Mouse (Mus musculus) midbrain, embryonic 12.5 days (tissue): Measurements from ENCODE around the gene Arl15. TPM values are rescaled to one million over a fixed set of nuclear protein-coding genes. Genes with fewer than 3 reads are reported as not detected.

ENCODE experiments used
- ATAC-seq: fragments of 200-750 bp; cut with Nextera tagmentation; 2 replicates; pipeline ENCODE4 v1.8.0; 2017; ENCODE audit warnings: low read depth, moderate TSS enrichment, moderate library complexity; ENCODE audit not compliant: low FRiP score
- H3K27ac ChIP-seq: fragments of 300-500 bp; sonication (generic); replicated peaks from 2 replicates; pipeline ENCODE4 v1.5.1; 2016; ENCODE audit warnings: mild to moderate bottlenecking
- H3K27me3 ChIP-seq: fragments of 300-500 bp; sonication (generic); 2 replicates; pipeline ENCODE4 v1.6.1; 2016; ENCODE audit warnings: mild to moderate bottlenecking
- H3K36me3 ChIP-seq: fragments of 300-500 bp; sonication (generic); 2 replicates; pipeline ENCODE4 v1.6.1; 2016
- H3K4me1 ChIP-seq: fragments of 300-500 bp; sonication (generic); 2 replicates; pipeline ENCODE4 v1.6.1; 2016
- H3K4me2 ChIP-seq: fragments of 300-500 bp; sonication (generic); replicated peaks from 2 replicates; pipeline ENCODE4 v1.6.1; 2016; ENCODE audit warnings: mild to moderate bottlenecking, moderate library complexity
- H3K4me3 ChIP-seq: fragments of 300-500 bp; sonication (generic); 2 replicates; pipeline ENCODE4 v1.5.1; 2016; ENCODE audit warnings: mild to moderate bottlenecking
- H3K9ac ChIP-seq: fragments of 300-500 bp; sonication (generic); replicated peaks from 2 replicates; pipeline ENCODE4 v1.6.1; 2016; ENCODE audit warnings: mild to moderate bottlenecking, moderate library complexity
- H3K9me3 ChIP-seq: fragments of 300-500 bp; sonication (generic); 2 replicates; pipeline ENCODE4 v1.6.1; 2016; ENCODE audit warnings: mild to moderate bottlenecking
- WGBS: fragments of 180-500 bp; shearing (Covaris S2); methylation state at CpG from one replicate; pipeline ENCODE4 v1.1.7; 2016; 5-methylcytosine and 5-hydroxymethylcytosine counted together
- polyA plus RNA-seq: library from polyadenylated mRNA; unstranded; fragments of >200 nt; fragmentation: Nextera tagmentation; extraction: Ambion mirVana; gene quantifications from 2 replicates; pipeline ENCODE4 v1.2.1, GENCODE M21; 2016

The Arl15 gene
- polyA plus RNA-seq, 1 experiment from 2014 or later = 13.2 TPM

GRCm38 (mm10) chr13:113811910-113812592 lies 17.7 kb downstream of the Arl15 start:
- WGBS = 69% methylated on average over 9 of the region's 9 CpGs
- Histone ChIP-seq H3K27ac (no peak overlapping the region), H3K4me1 (peaks cover 15% of the 10 kb centered on the region)

GRCm38 (mm10) chr13:113812593-113812975 lies 18.3 kb downstream of the Arl15 start:
- Histone ChIP-seq H3K4me2 (no peak overlapping the region), H3K27me3 (no peaks in the 10 kb centered on the region), H3K4me1 (peaks cover 15% of the 10 kb centered on the region), H3K27ac (no peak overlapping the region), H3K4me3 (no peak overlapping the region), H3K9me3 (no peaks in the 10 kb centered on the region), H3K36me3 (no peaks in the 10 kb centered on the region), H3K9ac (no peak overlapping the region)
- WGBS = 87% methylated on average over 6 of the region's 6 CpGs
- no peak for ATAC-seq

More at GRCm38 (mm10) chr13:113811910-113812592, 17.7 kb downstream of the Arl15 start:
- H3K36me3 ChIP-seq = no peaks in the 10 kb centered on the region
- no peak for ATAC-seq
- H3K27me3 ChIP-seq = no peaks in the 10 kb centered on the region
- H3K9me3 ChIP-seq = no peaks in the 10 kb centered on the region
- H3K4me2 ChIP-seq = no peak overlapping the region
- H3K4me3 ChIP-seq = no peak overlapping the region
- no peak overlapping the region for H3K9ac ChIP-seq

- no peak overlapping the region for H3K4me3 ChIP-seq
- no peak overlapping the region for H3K4me2 ChIP-seq
- H3K9ac ChIP-seq = no peak overlapping the region
- ATAC-seq = no peak
- H3K9me3 ChIP-seq = no peaks in the 10 kb centered on the region
- WGBS = 86% methylated on average over 8 of the region's 8 CpGs
- no peaks in the 10 kb centered on the region for H3K27me3 ChIP-seq
- H3K27ac ChIP-seq = no peak overlapping the region
- no peaks in the 10 kb centered on the region for H3K36me3 ChIP-seq
- H3K4me1 ChIP-seq = peaks cover 15% of the 10 kb centered on the region
These were observed 19.8 kb downstream of the Arl15 start for GRCm38 (mm10) chr13:113814121-113814520.

- H3K4me3 ChIP-seq = no peak overlapping the region
- ATAC-seq = no peak
- no peaks in the 10 kb centered on the region for H3K27me3 ChIP-seq
- H3K4me1 ChIP-seq = peaks cover 15% of the 10 kb centered on the region
- no peaks in the 10 kb centered on the region for H3K36me3 ChIP-seq
- H3K9me3 ChIP-seq = no peaks in the 10 kb centered on the region
- no peak overlapping the region for H3K9ac ChIP-seq
- no peak overlapping the region for H3K27ac ChIP-seq
- WGBS = 41% methylated on average over 15 of the region's 15 CpGs
- H3K4me2 ChIP-seq = no peak overlapping the region
These were observed 21.6 kb downstream of the Arl15 start for GRCm38 (mm10) chr13:113815697-113816420.

- ATAC-seq = no peak
- Histone ChIP-seq H3K27me3 (no peaks in the 10 kb centered on the region), H3K4me2 (no peak overlapping the region), H3K9me3 (no peaks in the 10 kb centered on the region), H3K4me1 (peaks cover 15% of the 10 kb centered on the region), H3K4me3 (no peak overlapping the region), H3K27ac (no peak overlapping the region), H3K9ac (no peak overlapping the region), H3K36me3 (no peaks in the 10 kb centered on the region)
- WGBS = 68% methylated on average over 6 of the region's 6 CpGs
These were observed 22.1 kb downstream of the Arl15 start for GRCm38 (mm10) chr13:113816421-113816810.

GRCm38 (mm10) chr13:113819006-113819405 lies 24.7 kb downstream of the Arl15 start:
- no peak for ATAC-seq
- no peak overlapping the region for H3K4me2 ChIP-seq
- H3K9me3 ChIP-seq = no peaks in the 10 kb centered on the region
- H3K4me1 ChIP-seq = peaks cover 11% of the 10 kb centered on the region
- H3K27me3 ChIP-seq = no peaks in the 10 kb centered on the region
- WGBS = 95% methylated on average over 7 of the region's 7 CpGs
- H3K27ac ChIP-seq = no peak overlapping the region
- no peak overlapping the region for H3K9ac ChIP-seq
- no peak overlapping the region for H3K4me3 ChIP-seq
- no peaks in the 10 kb centered on the region for H3K36me3 ChIP-seq

- H3K4me2 ChIP-seq = no peak overlapping the region
- WGBS = 82% methylated on average over 3 of the region's 3 CpGs
- no peaks in the 10 kb centered on the region for H3K36me3 ChIP-seq
- H3K9ac ChIP-seq = no peak overlapping the region
- H3K27ac ChIP-seq = no peak overlapping the region
- H3K27me3 ChIP-seq = no peaks in the 10 kb centered on the region
- H3K9me3 ChIP-seq = no peaks in the 10 kb centered on the region
- peaks cover 9% of the 10 kb centered on the region for H3K4me1 ChIP-seq
- ATAC-seq = no peak
- no peak overlapping the region for H3K4me3 ChIP-seq
These were observed 25.9 kb downstream of the Arl15 start for GRCm38 (mm10) chr13:113820176-113820575.

GRCm38 (mm10) chr13:113821891-113822290 lies 27.6 kb downstream of the Arl15 start:
- Histone ChIP-seq H3K36me3 (no peaks in the 10 kb centered on the region), H3K4me3 (no peak overlapping the region), H3K4me1 (no peaks in the 10 kb centered on the region), H3K9me3 (no peaks in the 10 kb centered on the region), H3K27me3 (no peaks in the 10 kb centered on the region), H3K27ac (no peak overlapping the region), H3K4me2 (no peak overlapping the region), H3K9ac (no peak overlapping the region)
- WGBS = 91% methylated on average over 12 of the region's 12 CpGs
- no peak for ATAC-seq

- Histone ChIP-seq H3K4me1 (no peaks in the 10 kb centered on the region), H3K27ac (no peak overlapping the region), H3K4me3 (no peak overlapping the region), H3K4me2 (no peak overlapping the region), H3K36me3 (no peaks in the 10 kb centered on the region), H3K9ac (no peak overlapping the region), H3K9me3 (no peaks in the 10 kb centered on the region), H3K27me3 (no peaks in the 10 kb centered on the region)
- no peak for ATAC-seq
- 96% methylated on average over 3 of the region's 3 CpGs for WGBS
These were observed 29.7 kb downstream of the Arl15 start for GRCm38 (mm10) chr13:113824027-113824426.

- Histone ChIP-seq H3K4me2 (no peak overlapping the region), H3K27me3 (no peaks in the 10 kb centered on the region), H3K4me3 (no peak overlapping the region), H3K4me1 (no peaks in the 10 kb centered on the region), H3K9ac (no peak overlapping the region), H3K9me3 (no peaks in the 10 kb centered on the region; the same call in 1 of the 2 replicates), H3K36me3 (no peaks in the 10 kb centered on the region), H3K27ac (no peak overlapping the region)
- no peak for ATAC-seq
- WGBS = 88% methylated on average over 3 of the region's 3 CpGs
These were observed 34.3 kb downstream of the Arl15 start for GRCm38 (mm10) chr13:113828633-113829032.

GRCm38 (mm10) chr13:113829079-113829478 lies 34.8 kb downstream of the Arl15 start:
- H3K9ac ChIP-seq = no peak overlapping the region
- no peak for ATAC-seq
- H3K4me2 ChIP-seq = no peak overlapping the region
- 93% methylated on average over 2 of the region's 2 CpGs for WGBS
- no peaks in the 10 kb centered on the region for H3K27me3 ChIP-seq
- no peaks in the 10 kb centered on the region for H3K4me1 ChIP-seq
- H3K4me3 ChIP-seq = no peak overlapping the region
- H3K9me3 ChIP-seq = no peaks in the 10 kb centered on the region; the same call in 1 of the 2 replicates
- H3K36me3 ChIP-seq = no peaks in the 10 kb centered on the region
- no peak overlapping the region for H3K27ac ChIP-seq

GRCm38 (mm10) chr13:113830805-113831204 lies 36.5 kb downstream of the Arl15 start:
- Histone ChIP-seq H3K36me3 (no peaks in the 10 kb centered on the region), H3K4me3 (no peak overlapping the region), H3K4me1 (no peaks in the 10 kb centered on the region), H3K27ac (no peak overlapping the region), H3K9ac (no peak overlapping the region), H3K4me2 (no peak overlapping the region), H3K9me3 (no peaks in the 10 kb centered on the region; the same call in 1 of the 2 replicates), H3K27me3 (no peaks in the 10 kb centered on the region)
- WGBS = 94% methylated on average over 3 of the region's 3 CpGs
- no peak for ATAC-seq
